Mouse (Mus musculus) embryonic facial prominence, embryonic 12.5 days (tissue): Measurements from ENCODE around the gene Tsen2. TPM values are rescaled to one million over a fixed set of nuclear protein-coding genes. Genes with fewer than 3 reads are reported as not detected.

ENCODE experiments used
- ATAC-seq: fragments of 200-750 bp; cut with Nextera tagmentation; 2 replicates; pipeline ENCODE4 v1.8.0; 2017; ENCODE audit not compliant: insufficient number of reproducible peaks, insufficient read depth, low FRiP score, low TSS enrichment
- H3K27ac ChIP-seq: fragments of 300-500 bp; sonication (generic); 2 replicates; pipeline ENCODE4 v1.5.1; 2016; ENCODE audit warnings: mild to moderate bottlenecking
- H3K27me3 ChIP-seq: fragments of 300-500 bp; sonication (generic); 2 replicates; pipeline ENCODE4 v1.6.1; 2016; ENCODE audit warnings: mild to moderate bottlenecking, moderate library complexity
- H3K36me3 ChIP-seq: fragments of 300-500 bp; sonication (generic); 2 replicates; pipeline ENCODE4 v1.6.1; 2016; ENCODE audit warnings: mild to moderate bottlenecking
- H3K4me1 ChIP-seq: fragments of 300-500 bp; sonication (generic); 2 replicates; pipeline ENCODE4 v1.6.1; 2016
- H3K4me2 ChIP-seq: fragments of 300-500 bp; sonication (generic); replicated peaks from 2 replicates; pipeline ENCODE4 v1.6.1; 2016; ENCODE audit warnings: mild to moderate bottlenecking, moderate library complexity
- H3K4me3 ChIP-seq: fragments of 300-500 bp; sonication (generic); 2 replicates; pipeline ENCODE4 v1.5.1; 2016; ENCODE audit warnings: mild to moderate bottlenecking
- H3K9ac ChIP-seq: fragments of 300-500 bp; sonication (generic); 2 replicates; pipeline ENCODE4 v1.6.1; 2016; ENCODE audit warnings: mild to moderate bottlenecking, moderate library complexity
- H3K9me3 ChIP-seq: fragments of 300-500 bp; sonication (generic); 2 replicates; pipeline ENCODE4 v1.6.1; 2016; ENCODE audit warnings: mild to moderate bottlenecking, moderate library complexity
- WGBS: fragments of 180-500 bp; shearing (Covaris S2); methylation state at CpG from one replicate; pipeline ENCODE4 v1.1.7; 2016; 5-methylcytosine and 5-hydroxymethylcytosine counted together
- polyA plus RNA-seq: library from polyadenylated mRNA; unstranded; fragments of >200 nt; fragmentation: Nextera tagmentation; extraction: Ambion mirVana; gene quantifications from 2 replicates; pipeline ENCODE4 v1.2.1, GENCODE M21; 2016

The Tsen2 gene
- polyA plus RNA-seq, 1 experiment from 2014 or later, result 31.2 TPM

- Histone ChIP-seq H3K4me2 (no peak overlapping the region), H3K36me3 (peaks cover 6% of the 10 kb centered on the region; the same call in 1 of the 2 replicates), H3K4me3 (no peak overlapping the region), H3K27me3 (no peaks in the 10 kb centered on the region), H3K9ac (no peak overlapping the region), H3K4me1 (no peaks in the 10 kb centered on the region), H3K9me3 (no peaks in the 10 kb centered on the region), H3K27ac (no peak overlapping the region)
- no peak for ATAC-seq
- WGBS, result 68% methylated on average over 6 of the region's 6 CpGs
Measured at GRCm38 (mm10) chr6:115583430-115584125, 39.1 kb downstream of the Tsen2 start.

- H3K27ac ChIP-seq, result no peak overlapping the region
- H3K36me3 ChIP-seq, result 0 out of 2 replicates have a peak, but pooled peaks cover 6% of the 10 kb centered on the region
- no peak overlapping the region for H3K9ac ChIP-seq
- no peaks in the 10 kb centered on the region for H3K4me1 ChIP-seq
- H3K4me2 ChIP-seq, result no peak overlapping the region
- WGBS, result 81% methylated on average over 3 of the region's 3 CpGs
- no peak overlapping the region for H3K4me3 ChIP-seq
- ATAC-seq, result no peak
- H3K9me3 ChIP-seq, result no peaks in the 10 kb centered on the region
- H3K27me3 ChIP-seq, result no peaks in the 10 kb centered on the region
Measured at GRCm38 (mm10) chr6:115584176-115584575, 39.7 kb downstream of the Tsen2 start.

GRCm38 (mm10) chr6:115586321-115586720, 41.9 kb downstream of the Tsen2 start:
- ATAC-seq, result no peak
- H3K9me3 ChIP-seq, result no peaks in the 10 kb centered on the region
- H3K9ac ChIP-seq, result no peak overlapping the region
- no peak overlapping the region for H3K4me2 ChIP-seq
- H3K4me3 ChIP-seq, result no peak overlapping the region
- no peaks in the 10 kb centered on the region for H3K27me3 ChIP-seq
- no peak overlapping the region for H3K27ac ChIP-seq
- H3K36me3 ChIP-seq, result no peaks in the 10 kb centered on the region
- no peaks in the 10 kb centered on the region for H3K4me1 ChIP-seq
- 87% methylated on average over 10 of the region's 10 CpGs for WGBS

- no peak overlapping the region for H3K9ac ChIP-seq
- H3K27ac ChIP-seq, result no peak overlapping the region
- ATAC-seq, result no peak
- no peak overlapping the region for H3K4me2 ChIP-seq
- peaks cover 4% of the 10 kb centered on the region; the same call in 1 of the 2 replicates for H3K4me1 ChIP-seq
- H3K36me3 ChIP-seq, result no peaks in the 10 kb centered on the region
- no peaks in the 10 kb centered on the region for H3K9me3 ChIP-seq
- H3K4me3 ChIP-seq, result no peak overlapping the region
- H3K27me3 ChIP-seq, result no peaks in the 10 kb centered on the region
- WGBS, result 85% methylated on average over 19 of the region's 19 CpGs
Measured at GRCm38 (mm10) chr6:115591692-115592359, 47.4 kb downstream of the Tsen2 start.

- Histone ChIP-seq H3K9me3 (no peaks in the 10 kb centered on the region), H3K9ac (no peak within 1 kb of the TSS)
- 36% methylated on average over 5 of the region's 5 CpGs for WGBS
Measured at GRCm38 (mm10) chr6:115592458-115592857, 48.0 kb downstream of the Tsen2 start, which contains the start of gene Mkrn2os. Gene Mkrn2os, minus strand, starts transcription at chr6:115592576.

GRCm38 (mm10) chr6:115593252-115593651, 48.8 kb downstream of the Tsen2 start:
- 74% methylated on average over 4 of the region's 4 CpGs for WGBS
- H3K27ac ChIP-seq, result no peak overlapping the region
- no peaks in the 10 kb centered on the region for H3K27me3 ChIP-seq
- ATAC-seq, result no peak
- H3K4me1 ChIP-seq, result peaks cover 4% of the 10 kb centered on the region; the same call in 1 of the 2 replicates
- H3K36me3 ChIP-seq, result no peaks in the 10 kb centered on the region
- no peak overlapping the region for H3K4me3 ChIP-seq
- H3K9me3 ChIP-seq, result no peaks in the 10 kb centered on the region
- no peak overlapping the region for H3K4me2 ChIP-seq
- no peak overlapping the region for H3K9ac ChIP-seq

More at GRCm38 (mm10) chr6:115592458-115592857, 48.0 kb downstream of the Tsen2 start, which contains the start of gene Mkrn2os:
- Histone ChIP-seq H3K27ac (no peak within 1 kb of the TSS), H3K36me3 (no peaks in the 10 kb centered on the region), H3K4me1 (peaks cover 4% of the 10 kb centered on the region; the same call in 1 of the 2 replicates), H3K27me3 (no peaks in the 10 kb centered on the region), H3K4me3 (no peak within 1 kb of the TSS), H3K4me2 (no peak within 1 kb of the TSS)
- no peak for ATAC-seq

- no peaks in the 10 kb centered on the region for H3K27me3 ChIP-seq
- no peak overlapping the region for H3K27ac ChIP-seq
- WGBS, result 79% methylated on average over 3 of the region's 3 CpGs
- no peak overlapping the region for H3K4me2 ChIP-seq
- no peak overlapping the region for H3K9ac ChIP-seq
- H3K9me3 ChIP-seq, result no peaks in the 10 kb centered on the region
- H3K4me3 ChIP-seq, result no peak overlapping the region
- no peak for ATAC-seq
- no peaks in the 10 kb centered on the region for H3K36me3 ChIP-seq
- H3K4me1 ChIP-seq, result peaks cover 4% of the 10 kb centered on the region; the same call in 1 of the 2 replicates
Measured at GRCm38 (mm10) chr6:115594463-115594862, 50.0 kb downstream of the Tsen2 start.

GRCm38 (mm10) chr6:115595667-115596066, 51.2 kb downstream of the Tsen2 start:
- no peaks in the 10 kb centered on the region for H3K9me3 ChIP-seq
- 59% methylated on average over 3 of the region's 3 CpGs for WGBS
- peaks cover 4% of the 10 kb centered on the region; the same call in 1 of the 2 replicates for H3K4me1 ChIP-seq
- H3K27ac ChIP-seq, result no peak overlapping the region
- H3K36me3 ChIP-seq, result no peaks in the 10 kb centered on the region
- no peak overlapping the region for H3K9ac ChIP-seq
- ATAC-seq, result no peak
- H3K27me3 ChIP-seq, result no peaks in the 10 kb centered on the region
- H3K4me3 ChIP-seq, result no peak overlapping the region
- H3K4me2 ChIP-seq, result no peak overlapping the region

GRCm38 (mm10) chr6:115601322-115601714, 56.9 kb downstream of the Tsen2 start:
- H3K4me2 ChIP-seq, result peak overlapping the region; percentile 64
- ATAC-seq, result no peak
- H3K4me3 ChIP-seq, result peak overlapping the region; percentile 93
- H3K4me1 ChIP-seq, result peaks cover 9% of the 10 kb centered on the region; the same call in 1 of the 2 replicates
- peaks cover 10% of the 10 kb centered on the region; the same call in 1 of the 2 replicates for H3K36me3 ChIP-seq
- WGBS, result 63% methylated on average over 4 of the region's 4 CpGs
- H3K9ac ChIP-seq, result no peak overlapping the region
- H3K27ac ChIP-seq, result no peak overlapping the region
- H3K9me3 ChIP-seq, result no peaks in the 10 kb centered on the region
- no peaks in the 10 kb centered on the region for H3K27me3 ChIP-seq

- peaks cover 10% of the 10 kb centered on the region; the same call in 1 of the 2 replicates for H3K36me3 ChIP-seq
Measured at GRCm38 (mm10) chr6:115601715-115602523, 57.5 kb downstream of the Tsen2 start, which contains the start of gene Mkrn2. Gene Mkrn2, plus strand, starts transcription at chr6:115601902.

GRCm38 (mm10) chr6:115606461-115606860, 62.0 kb downstream of the Tsen2 start:
- 76% methylated on average over 1 of the region's 1 CpGs for WGBS
- Histone ChIP-seq H3K36me3 (peaks cover 27% of the 10 kb centered on the region), H3K4me1 (peaks cover 9% of the 10 kb centered on the region; the same call in 1 of the 2 replicates), H3K4me3 (no peak overlapping the region), H3K9me3 (no peaks in the 10 kb centered on the region), H3K4me2 (no peak overlapping the region), H3K27ac (no peak overlapping the region), H3K27me3 (no peaks in the 10 kb centered on the region), H3K9ac (no peak overlapping the region)
- ATAC-seq, result no peak

More at GRCm38 (mm10) chr6:115601715-115602523, 57.5 kb downstream of the Tsen2 start, which contains the start of gene Mkrn2:
- Histone ChIP-seq H3K4me1 (peaks cover 9% of the 10 kb centered on the region; the same call in 1 of the 2 replicates), H3K27ac (peak within 1 kb of the TSS; percentile 81), H3K9ac (peak within 1 kb of the TSS; percentile 87), H3K27me3 (no peaks in the 10 kb centered on the region), H3K4me3 (peak within 1 kb of the TSS; percentile 93), H3K9me3 (no peaks in the 10 kb centered on the region), H3K4me2 (peak within 1 kb of the TSS; percentile 64)
- peak; percentile 94 for ATAC-seq
- WGBS, result under 1% methylated on average over 58 of the region's 61 CpGs
